Mouse (Mus musculus): ENCODE data around the gene Nme4. TPM values are rescaled to one million over a fixed set of nuclear protein-coding genes. Genes with fewer than 3 reads are reported as not detected.

Nme4 gene
- total and polyA plus RNA-seq, 3 experiments, result 0.46 to 0.56 (median 0.47) TPM

- DNase-seq (ENCODE audit: extremely low read depth), result no peak
- Histone ChIP-seq H3K36me3 (replicated peaks in 1 of 2; ENCODE audit: control insufficient read depth in 1 of 2, insufficient read depth in 1 of 2, low read length in 1 of 2) (peaks cover 19 to 64% of the 10 kb centered on the region in 2 experiments), H3K79me2 (replicated peaks; ENCODE audit: control insufficient read depth, extremely low read depth, insufficient read depth, poor library complexity, severe bottlenecking) (peaks cover 58% of the 10 kb centered on the region), H3K9me3 (replicated peaks; ENCODE audit: low read length) (no peaks in the 10 kb centered on the region), H3K27me3 (replicated peaks) (no peaks in the 10 kb centered on the region), H3K4me3 (replicated peaks in 1 of 3; ENCODE audit: low read depth in 2 of 3, low read length in 2 of 3, poor library complexity in 1 of 3) (no peak overlapping the region), H3K9ac (ENCODE audit: insufficient read depth, low read depth) (no peak overlapping the region), H3K4me1 (ENCODE audit: control insufficient read depth in 1 of 2, insufficient read depth in 2 of 2) (peaks cover 6 to 35% of the 10 kb centered on the region in 2 experiments), H3K4me2 (ENCODE audit: insufficient read depth, low read depth, poor library complexity, severe bottlenecking) (no peak overlapping the region), H3K27ac (ENCODE audit: insufficient read depth, low read depth) (no peak overlapping the region)
- dilution Hi-C loops (cut with MboI; ENCODE audit: extremely low pct_ligation_motif_present, extremely low pct_unique_long_range_greater_than_20kb, low sequenced_read_pairs), result no loop called here
- no peak for TF ChIP-seq CHD2 (IDR thresholded peaks at IDR 0.05; ENCODE audit: low read length)
- no peak for TF ChIP-seq NELFE (IDR thresholded peaks at IDR 0.05; ENCODE audit: low read depth, low read length)
- no peak for TF ChIP-seq ELF1 (IDR thresholded peaks at IDR 0.05; ENCODE audit: low read depth, low read length)
- no peak for TF ChIP-seq TCF12 (IDR thresholded peaks at IDR 0.05; ENCODE audit: low read depth, low read length)
- no peak for TF ChIP-seq JUND (conservative IDR thresholded peaks at IDR 0.05; ENCODE audit: low read depth, low read length)
- no peak for TF ChIP-seq ZNF384 (IDR thresholded peaks at IDR 0.05; ENCODE audit: low read depth, low read length)
- no peak for TF ChIP-seq SIN3A (IDR thresholded peaks at IDR 0.05; ENCODE audit: low read length)
- TF ChIP-seq CTCF (conservative IDR thresholded peaks at IDR 0.05 in 1 of 2, IDR thresholded peaks at IDR 0.05 in 1 of 2; ENCODE audit: low read depth in 2 of 2, low read length in 2 of 2), result no peak
- no peak for TF ChIP-seq ZKSCAN1 (IDR thresholded peaks at IDR 0.05; ENCODE audit: borderline replicate concordance, low read depth, low read length)
- TF ChIP-seq PAX5 (IDR thresholded peaks at IDR 0.05; ENCODE audit: low read length), result no peak
- no peak for TF ChIP-seq MYC (IDR thresholded peaks at IDR 0.05; ENCODE audit: low read depth, low read length)
- TF ChIP-seq RAD21 (IDR thresholded peaks at IDR 0.05; ENCODE audit: low read depth, low read length), result no peak
- no peak for TF ChIP-seq POLR2A (IDR thresholded peaks at IDR 0.05; ENCODE audit: low read depth, low read length)
- no peak for TF ChIP-seq RCOR1 (conservative IDR thresholded peaks at IDR 0.05; ENCODE audit: low read depth, low read length)
- in situ Hi-C loops (cut with MboI; ENCODE audit: low pct_ligation_motif_present, low pct_unique_long_range_greater_than_20kb, low sequenced_read_pairs), result no loop called here
Observed at GRCm38 (mm10) chr17:26142796-26143195, 47.4 kb upstream of the Nme4 start.

- Histone ChIP-seq H3K4me1 (ENCODE audit: control insufficient read depth in 1 of 2, insufficient read depth in 2 of 2) (peaks cover 9 to 42% of the 10 kb centered on the region in 2 experiments), H3K4me3 (replicated peaks in 1 of 3; ENCODE audit: low read depth in 2 of 3, low read length in 2 of 3, poor library complexity in 1 of 3) (peak overlapping the region; percentile 88 to 99 (median 88))
Observed at GRCm38 (mm10) chr17:26138901-26139381, 43.5 kb upstream of the Nme4 start.

More at GRCm38 (mm10) chr17:26138901-26139381, 43.5 kb upstream of the Nme4 start:
- TF ChIP-seq USF1 (IDR thresholded peaks at IDR 0.05; ENCODE audit: low read depth, low read length) (no peak), ELF1 (IDR thresholded peaks at IDR 0.05; ENCODE audit: low read depth, low read length) (peak; percentile 71), TBP (conservative IDR thresholded peaks at IDR 0.05; ENCODE audit: low read depth, low read length) (no peak), UBTF (IDR thresholded peaks at IDR 0.05; ENCODE audit: low read depth, low read length) (peak; percentile 26; the same call in 1 of the 2 replicates), SIN3A (IDR thresholded peaks at IDR 0.05; ENCODE audit: low read length) (peak; percentile 34; the same call in 1 of the 2 replicates)
- Histone ChIP-seq H3K4me2 (ENCODE audit: insufficient read depth, low read depth, poor library complexity, severe bottlenecking) (peak overlapping the region; percentile 65), H3K27me3 (replicated peaks) (no peaks in the 10 kb centered on the region), H3K9ac (ENCODE audit: insufficient read depth, low read depth) (peak overlapping the region; percentile 97), H3K9me3 (replicated peaks; ENCODE audit: low read length) (no peaks in the 10 kb centered on the region), H3K79me2 (replicated peaks; ENCODE audit: control insufficient read depth, extremely low read depth, insufficient read depth, poor library complexity, severe bottlenecking) (peaks cover 43% of the 10 kb centered on the region), H3K27ac (ENCODE audit: insufficient read depth, low read depth) (no peak overlapping the region), H3K36me3 (replicated peaks in 1 of 2; ENCODE audit: control insufficient read depth in 1 of 2, insufficient read depth in 1 of 2, low read length in 1 of 2) (peaks cover 10 to 35% of the 10 kb centered on the region in 2 experiments)
- in situ Hi-C loops (cut with MboI; ENCODE audit: low pct_ligation_motif_present, low pct_unique_long_range_greater_than_20kb, low sequenced_read_pairs) (no loop called here), dilution Hi-C loops (cut with MboI; ENCODE audit: extremely low pct_ligation_motif_present, extremely low pct_unique_long_range_greater_than_20kb, low sequenced_read_pairs) (no loop called here)
- peak; percentile 21 for DNase-seq (ENCODE audit: extremely low read depth)

Measured in CH12.LX (cell line).